Mouse (Mus musculus): ENCODE measurements at regions not wholly inside any gene's neighbourhood (a gene's known extent, or its start where the extent isn't known, plus 50 kb on each side); places are given as distances from the start of the nearest gene placed in this dataset.

DNA sequence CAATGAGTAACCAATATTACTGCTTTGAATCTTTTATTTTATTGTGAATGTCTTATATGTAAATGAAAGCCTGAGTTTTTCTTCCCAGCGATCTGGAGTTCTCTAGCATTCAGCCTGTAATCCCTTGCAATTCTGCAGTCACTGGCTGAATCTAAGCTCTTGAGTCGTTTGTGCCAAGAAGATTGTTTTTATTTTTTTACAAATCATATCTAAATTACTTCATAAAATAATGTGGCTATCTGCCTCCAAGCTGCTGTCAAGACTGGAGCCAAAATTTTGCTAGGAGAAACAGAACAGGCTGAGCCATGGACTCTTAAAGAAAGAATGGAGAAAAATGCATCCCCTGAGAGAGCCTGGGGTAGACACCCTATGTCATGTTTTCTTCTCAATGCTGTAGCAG is 455.4 kb upstream of the Gm26657 start:
- DNase-seq (ENCODE audit: low read depth, low spot score), result no peak

DNA sequence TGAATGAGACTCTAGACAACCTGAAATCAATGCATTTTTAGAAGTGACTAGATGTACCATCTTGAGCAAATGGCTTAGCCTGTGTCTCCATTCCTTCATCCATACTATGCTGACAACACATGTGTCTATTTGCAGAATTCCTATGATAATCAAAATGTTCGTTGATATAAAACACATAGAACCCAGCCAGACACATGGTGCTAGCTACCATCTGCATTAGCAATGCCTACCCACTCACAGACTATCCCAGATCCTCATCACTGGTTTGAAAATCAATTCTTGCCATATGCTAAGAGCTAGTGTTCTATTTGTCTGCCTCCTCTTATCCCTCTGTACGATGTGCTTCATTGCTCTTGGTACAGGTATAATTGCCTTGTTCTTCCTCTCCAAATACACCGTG is 464.0 kb upstream of the Gm26657 start:
- Histone ChIP-seq H3K4me1 (ENCODE audit: control insufficient read depth in 2 of 2, insufficient read depth in 2 of 2, low read length in 2 of 2, poor library complexity in 1 of 2) (no peaks in the 10 kb centered on the region), H3K4me3 (ENCODE audit: insufficient read depth in 1 of 2, low read depth in 1 of 2, low read length in 2 of 2, poor library complexity in 1 of 2, severe bottlenecking in 1 of 2) (no peak overlapping the region), H3K36me3 (ENCODE audit: control insufficient read depth, insufficient read depth, low read length, poor library complexity, severe bottlenecking) (no peaks in the 10 kb centered on the region), H3K9ac (ENCODE audit: insufficient read depth, low read depth, low read length, poor library complexity, severe bottlenecking) (no peak overlapping the region), H3K27ac (ENCODE audit: insufficient read depth, low read depth, low read length, poor library complexity, severe bottlenecking) (no peak overlapping the region), H3K9me3 (ENCODE audit: control insufficient read depth, insufficient read depth, low read depth, low read length) (no peaks in the 10 kb centered on the region)
- TF ChIP-seq CHD2 (IDR thresholded peaks at IDR 0.05; ENCODE audit: low read depth, low read length) (no peak), ZNF384 (IDR thresholded peaks at IDR 0.05; ENCODE audit: low read depth, low read length) (no peak), ZC3H11A (IDR thresholded peaks at IDR 0.05; ENCODE audit: borderline replicate concordance, low read depth, low read length) (no peak), MAFK (IDR thresholded peaks at IDR 0.05; ENCODE audit: insufficient read depth, low read depth, low read length) (no peak), HCFC1 (IDR thresholded peaks at IDR 0.05; ENCODE audit: borderline replicate concordance, insufficient read depth, low read length) (no peak)
- in situ Hi-C loops (cut with MboI; ENCODE audit: low sequenced_read_pairs in 2 of 2, unreplicated experiment in 2 of 2), result no loop called here
- DNase-seq (ENCODE audit: low read depth, low spot score), result no peak

More for the DNA sequence above, 455.4 kb upstream of the Gm26657 start:
- Histone ChIP-seq H3K4me1 (ENCODE audit: control insufficient read depth in 2 of 2, insufficient read depth in 2 of 2, low read length in 2 of 2, poor library complexity in 1 of 2) (no peaks in the 10 kb centered on the region), H3K4me3 (ENCODE audit: insufficient read depth in 1 of 2, low read depth in 1 of 2, low read length in 2 of 2, poor library complexity in 1 of 2, severe bottlenecking in 1 of 2) (no peak overlapping the region), H3K9ac (ENCODE audit: insufficient read depth, low read depth, low read length, poor library complexity, severe bottlenecking) (no peak overlapping the region), H3K27ac (ENCODE audit: insufficient read depth, low read depth, low read length, poor library complexity, severe bottlenecking) (no peak overlapping the region), H3K36me3 (ENCODE audit: control insufficient read depth, insufficient read depth, low read length, poor library complexity, severe bottlenecking) (no peaks in the 10 kb centered on the region), H3K9me3 (ENCODE audit: control insufficient read depth, insufficient read depth, low read depth, low read length) (no peaks in the 10 kb centered on the region)
- no peak for TF ChIP-seq MAFK (IDR thresholded peaks at IDR 0.05; ENCODE audit: insufficient read depth, low read depth, low read length)
- in situ Hi-C loops (cut with MboI; ENCODE audit: low sequenced_read_pairs in 2 of 2, unreplicated experiment in 2 of 2), result no loop called here

DNA sequence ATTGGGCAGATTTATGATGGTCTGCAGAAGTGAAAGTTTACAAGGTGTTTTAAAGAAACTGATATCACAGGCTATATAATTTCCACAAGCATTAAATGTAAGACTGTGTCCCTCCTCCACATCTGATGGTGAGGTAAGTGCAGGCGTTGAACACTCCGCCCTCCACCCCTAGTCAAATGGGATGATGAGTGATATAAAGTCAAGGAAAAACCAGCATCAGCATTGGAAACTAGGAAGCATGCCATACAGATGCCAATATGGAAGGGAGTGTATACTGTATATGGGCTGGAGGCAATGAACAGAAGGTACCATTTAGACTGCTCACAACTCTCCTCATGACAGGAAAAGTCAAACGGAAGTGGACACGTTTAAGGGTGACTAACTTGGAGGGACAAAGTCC is 468.5 kb upstream of the Gm26657 start:
- Histone ChIP-seq H3K27ac (ENCODE audit: insufficient read depth, low read depth, low read length, poor library complexity, severe bottlenecking) (no peak overlapping the region), H3K9me3 (ENCODE audit: control insufficient read depth, insufficient read depth, low read depth, low read length) (no peaks in the 10 kb centered on the region), H3K4me1 (ENCODE audit: control insufficient read depth in 2 of 2, insufficient read depth in 2 of 2, low read length in 2 of 2, poor library complexity in 1 of 2) (no peaks in the 10 kb centered on the region), H3K4me3 (ENCODE audit: insufficient read depth in 1 of 2, low read depth in 1 of 2, low read length in 2 of 2, poor library complexity in 1 of 2, severe bottlenecking in 1 of 2) (no peak overlapping the region), H3K36me3 (ENCODE audit: control insufficient read depth, insufficient read depth, low read length, poor library complexity, severe bottlenecking) (no peaks in the 10 kb centered on the region), H3K9ac (ENCODE audit: insufficient read depth, low read depth, low read length, poor library complexity, severe bottlenecking) (no peak overlapping the region)
- in situ Hi-C loops (cut with MboI; ENCODE audit: low sequenced_read_pairs in 2 of 2, unreplicated experiment in 2 of 2), result no loop called here
- no peak for DNase-seq (ENCODE audit: low read depth, low spot score)
- TF ChIP-seq CHD2 (IDR thresholded peaks at IDR 0.05; ENCODE audit: low read depth, low read length) (no peak), ZNF384 (IDR thresholded peaks at IDR 0.05; ENCODE audit: low read depth, low read length) (no peak), HCFC1 (IDR thresholded peaks at IDR 0.05; ENCODE audit: borderline replicate concordance, insufficient read depth, low read length) (no peak), ZC3H11A (IDR thresholded peaks at IDR 0.05; ENCODE audit: borderline replicate concordance, low read depth, low read length) (no peak), MAFK (IDR thresholded peaks at IDR 0.05; ENCODE audit: insufficient read depth, low read depth, low read length) (no peak)

DNA sequence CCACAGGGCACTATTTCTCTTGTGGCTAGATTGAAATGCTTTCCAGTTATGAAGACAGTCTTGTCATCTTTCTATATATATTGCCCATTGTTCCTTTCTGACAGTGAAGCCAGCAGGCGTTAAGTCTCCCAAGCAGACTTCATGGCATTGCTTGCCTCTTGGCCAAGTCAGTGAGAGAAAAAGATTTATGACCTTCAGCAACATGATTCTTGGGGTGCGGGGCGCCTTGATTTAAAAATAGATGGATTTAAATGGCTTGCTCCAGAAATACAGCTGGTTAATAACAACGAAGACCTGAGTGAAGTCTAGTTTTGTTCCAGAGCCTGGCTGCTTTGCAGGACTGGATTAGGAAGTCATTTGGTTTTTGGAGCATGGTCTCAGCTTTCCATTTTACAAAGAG is 475.2 kb upstream of the Gm26657 start:
- in situ Hi-C loops (cut with MboI; ENCODE audit: low sequenced_read_pairs in 2 of 2, unreplicated experiment in 2 of 2), result no loop called here
- Histone ChIP-seq H3K4me3 (ENCODE audit: insufficient read depth in 1 of 2, low read depth in 1 of 2, low read length in 2 of 2, poor library complexity in 1 of 2, severe bottlenecking in 1 of 2) (no peak overlapping the region), H3K9me3 (ENCODE audit: control insufficient read depth, insufficient read depth, low read depth, low read length) (no peaks in the 10 kb centered on the region), H3K27ac (ENCODE audit: insufficient read depth, low read depth, low read length, poor library complexity, severe bottlenecking) (no peak overlapping the region), H3K4me1 (ENCODE audit: control insufficient read depth in 2 of 2, insufficient read depth in 2 of 2, low read length in 2 of 2, poor library complexity in 1 of 2) (no peaks in the 10 kb centered on the region), H3K9ac (ENCODE audit: insufficient read depth, low read depth, low read length, poor library complexity, severe bottlenecking) (no peak overlapping the region), H3K36me3 (ENCODE audit: control insufficient read depth, insufficient read depth, low read length, poor library complexity, severe bottlenecking) (no peaks in the 10 kb centered on the region)
- TF ChIP-seq ZNF384 (IDR thresholded peaks at IDR 0.05; ENCODE audit: low read depth, low read length) (no peak), ZC3H11A (IDR thresholded peaks at IDR 0.05; ENCODE audit: borderline replicate concordance, low read depth, low read length) (no peak), MAFK (IDR thresholded peaks at IDR 0.05; ENCODE audit: insufficient read depth, low read depth, low read length) (no peak), CHD2 (IDR thresholded peaks at IDR 0.05; ENCODE audit: low read depth, low read length) (no peak), HCFC1 (IDR thresholded peaks at IDR 0.05; ENCODE audit: borderline replicate concordance, insufficient read depth, low read length) (no peak)
- no peak for DNase-seq (ENCODE audit: low read depth, low spot score)

DNA sequence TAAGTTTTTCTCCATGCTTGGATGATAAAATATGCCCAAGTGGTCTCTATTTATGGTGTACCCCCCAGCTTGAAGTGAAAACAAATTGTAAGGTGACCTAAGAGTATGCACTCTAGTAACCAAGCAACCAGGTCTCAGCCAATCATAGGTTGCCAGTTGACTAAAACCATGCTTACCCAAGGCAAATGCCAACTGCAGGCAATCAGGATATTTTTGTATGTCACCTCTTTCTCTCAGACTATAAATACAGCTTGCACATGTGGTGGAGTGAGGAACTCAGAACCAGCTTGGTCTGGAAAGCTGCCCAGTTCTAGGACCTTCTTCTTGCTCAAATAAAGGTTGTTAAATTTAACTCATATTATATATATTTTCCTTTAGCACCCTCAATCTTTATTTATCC is 476.0 kb upstream of the Gm26657 start:
- Histone ChIP-seq H3K9me3 (ENCODE audit: control insufficient read depth, insufficient read depth, low read depth, low read length) (no peaks in the 10 kb centered on the region), H3K4me1 (ENCODE audit: control insufficient read depth in 2 of 2, insufficient read depth in 2 of 2, low read length in 2 of 2, poor library complexity in 1 of 2) (no peaks in the 10 kb centered on the region), H3K36me3 (ENCODE audit: control insufficient read depth, insufficient read depth, low read length, poor library complexity, severe bottlenecking) (no peaks in the 10 kb centered on the region), H3K9ac (ENCODE audit: insufficient read depth, low read depth, low read length, poor library complexity, severe bottlenecking) (no peak overlapping the region), H3K4me3 (ENCODE audit: insufficient read depth in 1 of 2, low read depth in 1 of 2, low read length in 2 of 2, poor library complexity in 1 of 2, severe bottlenecking in 1 of 2) (no peak overlapping the region), H3K27ac (ENCODE audit: insufficient read depth, low read depth, low read length, poor library complexity, severe bottlenecking) (no peak overlapping the region)
- in situ Hi-C loops (cut with MboI; ENCODE audit: low sequenced_read_pairs in 2 of 2, unreplicated experiment in 2 of 2), result no loop called here
- TF ChIP-seq HCFC1 (IDR thresholded peaks at IDR 0.05; ENCODE audit: borderline replicate concordance, insufficient read depth, low read length) (no peak), ZC3H11A (IDR thresholded peaks at IDR 0.05; ENCODE audit: borderline replicate concordance, low read depth, low read length) (no peak), CHD2 (IDR thresholded peaks at IDR 0.05; ENCODE audit: low read depth, low read length) (no peak), ZNF384 (IDR thresholded peaks at IDR 0.05; ENCODE audit: low read depth, low read length) (no peak), MAFK (IDR thresholded peaks at IDR 0.05; ENCODE audit: insufficient read depth, low read depth, low read length) (no peak)
- DNase-seq (ENCODE audit: low read depth, low spot score), result no peak
